Mouse (Mus musculus): ENCODE results near the gene Pdzd2.

Gene Pdzd2

GRCm38 (mm10) chr15:12739277-12740247 is at the start of gene Pdzd2:
Pdzd2 (minus strand) TSS chr15:12739924.
- DNase-seq (ENCODE audit: low spot score in 2 of 2): peak; percentile 7 to 23

DNA sequence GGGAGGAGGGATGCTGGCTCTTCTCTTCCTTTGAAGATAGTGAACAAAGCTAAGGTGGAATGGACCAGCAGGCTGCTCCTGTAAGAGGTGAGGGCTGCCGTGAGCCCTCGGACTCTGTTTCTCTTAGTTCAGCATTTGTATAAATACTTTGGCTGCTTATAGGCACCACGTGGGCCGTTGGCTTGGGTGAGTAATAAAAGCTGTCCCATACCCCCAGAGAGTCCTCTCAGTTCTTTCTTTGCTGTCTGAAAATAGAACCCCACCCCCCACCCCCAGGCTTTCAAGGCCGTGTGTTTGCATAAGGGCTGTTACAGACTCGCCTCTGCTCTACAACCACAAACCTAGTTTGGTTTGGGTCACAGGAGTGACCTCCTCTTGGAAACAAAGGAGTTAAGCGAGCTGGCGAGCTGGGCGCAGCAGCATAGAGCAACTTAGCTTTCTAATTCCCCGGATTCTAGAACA is 49.7 kb upstream of the Pdzd2 start:
- DNase-seq (ENCODE audit: low spot score in 2 of 2): no peak

GRCm38 (mm10) chr15:12788536-12788935 is 48.8 kb upstream of the Pdzd2 start:
- DNase-seq (ENCODE audit: low spot score in 2 of 2): no peak

DNA sequence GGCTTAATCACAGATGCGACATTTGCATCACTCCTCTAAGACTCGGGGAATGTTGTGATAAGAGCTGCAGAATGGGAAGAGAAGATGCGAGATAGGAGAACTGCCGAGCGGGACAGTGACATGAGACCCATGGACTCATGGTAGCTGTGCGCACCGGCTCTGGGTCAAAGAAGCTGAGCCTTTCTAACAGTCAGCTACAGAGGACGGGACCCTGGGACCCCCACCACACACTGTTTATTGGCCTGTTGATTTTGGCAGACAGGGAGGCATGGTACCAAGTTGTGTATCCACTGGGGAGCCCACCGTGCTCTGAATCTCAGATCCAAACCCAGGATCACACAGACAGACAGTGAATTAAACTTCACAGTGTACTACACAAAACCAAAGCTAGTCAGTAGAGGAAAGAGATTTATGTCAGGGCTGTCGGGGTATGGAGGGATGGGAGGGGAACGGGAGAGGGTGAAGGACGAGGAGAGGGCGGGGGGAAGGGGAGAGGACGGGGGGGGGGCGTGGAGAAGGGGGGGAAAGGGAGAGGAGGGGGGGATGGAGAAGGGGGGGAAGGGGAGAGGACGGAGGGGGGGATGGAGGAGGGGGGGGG is 42.1 kb upstream of the Pdzd2 start:
- no peak for DNase-seq (ENCODE audit: low spot score in 2 of 2)

GRCm38 (mm10) chr15:12781296-12781695 is 41.6 kb upstream of the Pdzd2 start:
- DNase-seq (ENCODE audit: low spot score in 2 of 2): no peak

DNA sequence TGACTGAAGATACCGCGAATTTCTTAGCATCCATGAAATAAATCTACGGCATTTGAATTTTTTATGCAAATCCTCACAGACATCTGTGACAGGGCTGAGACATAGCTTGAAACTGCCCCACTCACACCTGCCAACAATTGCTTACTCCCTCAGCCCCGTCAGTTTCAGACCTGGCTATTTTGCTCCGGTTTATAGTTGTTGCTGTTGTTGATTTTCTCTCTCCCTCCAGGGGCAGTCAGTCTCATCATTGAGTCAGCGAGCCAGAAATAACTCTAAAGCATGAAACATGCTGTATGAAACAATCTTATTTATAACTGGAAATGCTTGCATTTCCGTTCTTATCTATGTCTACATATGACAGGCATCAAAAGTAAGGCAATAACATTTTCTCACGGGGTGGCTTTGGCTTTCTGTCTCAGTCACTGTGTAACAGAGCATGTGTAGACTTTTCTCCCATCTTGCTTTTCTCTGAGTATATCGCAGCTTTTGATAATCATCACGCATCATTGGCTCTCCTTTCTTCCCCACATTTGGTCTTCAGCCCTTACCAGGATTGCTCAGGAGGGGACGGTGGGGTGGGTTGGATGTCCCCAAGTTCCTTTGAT is 34.5 kb upstream of the Pdzd2 start:
- DNase-seq (ENCODE audit: low spot score in 2 of 2): no peak

DNA sequence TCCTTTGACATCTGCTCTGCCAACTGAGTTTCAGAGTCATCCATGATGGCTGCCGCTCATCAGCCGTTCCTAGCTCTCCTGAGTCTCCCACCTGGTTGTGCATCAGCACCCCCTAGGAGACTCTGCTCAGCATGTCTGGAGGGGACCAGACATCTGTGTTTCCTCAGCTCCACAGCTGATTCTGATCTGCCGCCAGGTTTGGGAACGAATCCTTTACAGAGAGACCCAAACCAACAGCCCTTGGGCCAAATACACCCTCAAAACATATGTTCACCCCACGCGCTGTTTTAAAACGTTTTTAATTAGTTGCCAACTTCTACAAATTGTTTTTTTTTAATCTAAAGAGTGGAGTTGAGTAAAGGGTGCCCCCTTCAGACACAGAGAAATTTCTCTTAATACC is 31.2 kb upstream of the Pdzd2 start:
- no peak for DNase-seq (ENCODE audit: low spot score in 2 of 2)

DNA sequence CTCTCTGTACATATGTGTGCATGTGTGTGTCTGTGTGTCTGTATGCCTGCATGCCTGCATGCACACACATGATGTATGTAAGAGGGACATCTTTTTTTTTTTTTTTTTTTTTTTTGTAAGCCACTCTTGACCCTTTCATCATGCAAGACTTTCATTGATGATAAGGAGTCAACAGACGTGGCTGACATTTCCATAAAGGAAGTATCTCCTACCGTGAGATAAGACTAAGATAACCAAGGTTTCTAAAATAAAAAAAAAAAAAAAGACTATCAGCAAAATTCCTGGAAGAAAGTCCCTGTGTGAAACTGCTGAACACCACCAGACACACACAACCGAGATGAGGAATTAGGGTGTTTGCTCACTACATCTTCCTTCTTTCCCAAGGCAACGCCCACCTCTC is 27.1 kb upstream of the Pdzd2 start:
- DNase-seq (ENCODE audit: low spot score in 2 of 2): no peak

GRCm38 (mm10) chr15:12763147-12763546 is 23.4 kb upstream of the Pdzd2 start:
- no peak for DNase-seq (ENCODE audit: low spot score in 2 of 2)

DNA sequence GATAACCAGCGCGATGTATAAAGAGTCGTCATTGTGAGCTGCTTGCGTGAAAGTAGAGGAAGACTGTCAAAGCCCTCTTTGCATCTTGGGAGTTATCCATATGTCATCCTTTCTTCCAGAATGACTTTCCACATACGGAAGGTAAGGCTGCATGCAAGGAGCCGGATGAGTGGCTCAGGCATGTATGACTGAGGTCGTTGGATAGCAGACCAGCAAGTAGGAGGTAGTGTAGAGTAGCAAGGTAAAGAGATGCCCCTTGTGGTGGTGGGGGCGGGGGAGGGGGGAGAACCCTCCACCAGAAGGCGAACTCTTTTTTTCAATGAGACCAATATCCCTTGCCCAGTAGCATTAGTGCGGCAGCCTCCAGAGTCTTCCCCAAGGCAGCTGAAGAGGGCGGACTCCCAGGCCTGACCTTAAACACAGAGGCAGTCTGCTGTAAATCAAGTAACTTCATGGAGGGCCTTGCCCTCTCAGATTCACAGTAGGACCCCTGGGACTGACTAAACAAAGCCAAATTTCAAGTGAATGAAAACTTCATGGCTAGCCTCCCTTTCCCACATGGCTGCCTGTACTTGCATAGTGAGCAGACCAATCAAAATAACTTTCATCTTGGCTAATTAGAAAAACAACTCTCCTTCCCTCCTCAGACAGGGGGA is 22.7 kb upstream of the Pdzd2 start:
- DNase-seq (ENCODE audit: low spot score in 2 of 2): no peak

DNA sequence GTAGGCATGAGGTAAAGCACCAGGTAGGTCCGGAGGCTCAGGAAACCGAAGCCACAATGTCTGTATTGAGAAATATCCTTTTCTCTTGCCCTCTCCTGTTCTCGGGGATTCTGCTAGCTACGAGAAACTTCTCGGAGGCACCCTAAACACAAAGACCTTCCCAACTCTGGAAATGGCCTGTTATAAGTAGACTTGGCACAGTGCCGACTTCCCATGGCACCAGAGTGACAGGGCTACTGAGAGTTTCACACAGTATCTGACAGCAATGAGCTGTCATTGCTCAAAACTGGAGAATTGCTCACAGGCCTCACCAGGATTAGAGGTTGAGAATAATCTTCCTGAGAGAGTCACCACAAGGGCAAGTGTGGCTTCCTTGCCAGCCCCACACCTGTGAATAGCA is 21.0 kb upstream of the Pdzd2 start:
- DNase-seq (ENCODE audit: low spot score in 2 of 2): no peak

- no peak for DNase-seq (ENCODE audit: low spot score in 2 of 2)
Observed at GRCm38 (mm10) chr15:12758461-12758860, 18.7 kb upstream of the Pdzd2 start.

GRCm38 (mm10) chr15:12757757-12758156 is 18.0 kb upstream of the Pdzd2 start:
- DNase-seq (ENCODE audit: low spot score in 2 of 2): no peak

DNA sequence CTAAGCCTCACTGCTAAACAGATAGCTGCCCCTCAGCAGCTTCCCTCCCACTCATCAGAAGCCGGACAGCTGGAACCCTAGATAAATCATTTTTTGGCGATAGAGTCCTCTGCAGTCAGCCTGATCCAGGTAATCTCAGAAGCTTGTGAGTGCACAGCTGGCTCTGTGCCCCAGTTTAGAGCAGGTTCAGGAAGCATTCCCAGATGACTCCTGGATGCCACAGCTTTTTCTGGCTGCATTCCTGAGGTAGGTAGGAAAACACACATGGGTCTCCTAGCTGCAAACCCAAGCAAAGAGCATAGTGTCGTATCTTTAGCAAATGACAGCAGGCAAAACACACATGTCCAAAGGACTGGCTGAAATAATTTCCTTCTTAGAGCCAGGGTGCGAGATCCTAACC is 13.5 kb upstream of the Pdzd2 start:
- DNase-seq (ENCODE audit: low spot score in 2 of 2): no peak

- DNase-seq (ENCODE audit: low spot score in 2 of 2): no peak
Observed at GRCm38 (mm10) chr15:12750963-12751362, 11.2 kb upstream of the Pdzd2 start.

- DNase-seq (ENCODE audit: low spot score in 2 of 2): no peak
Observed at GRCm38 (mm10) chr15:12749549-12750301, 10.0 kb upstream of the Pdzd2 start.

- no peak for DNase-seq (ENCODE audit: low spot score in 2 of 2)
Observed at GRCm38 (mm10) chr15:12742117-12742906, 2.6 kb upstream of the Pdzd2 start.

- DNase-seq (ENCODE audit: low spot score in 2 of 2): no peak
Observed at GRCm38 (mm10) chr15:12738301-12739093, 1.2 kb downstream of the Pdzd2 start.

DNA sequence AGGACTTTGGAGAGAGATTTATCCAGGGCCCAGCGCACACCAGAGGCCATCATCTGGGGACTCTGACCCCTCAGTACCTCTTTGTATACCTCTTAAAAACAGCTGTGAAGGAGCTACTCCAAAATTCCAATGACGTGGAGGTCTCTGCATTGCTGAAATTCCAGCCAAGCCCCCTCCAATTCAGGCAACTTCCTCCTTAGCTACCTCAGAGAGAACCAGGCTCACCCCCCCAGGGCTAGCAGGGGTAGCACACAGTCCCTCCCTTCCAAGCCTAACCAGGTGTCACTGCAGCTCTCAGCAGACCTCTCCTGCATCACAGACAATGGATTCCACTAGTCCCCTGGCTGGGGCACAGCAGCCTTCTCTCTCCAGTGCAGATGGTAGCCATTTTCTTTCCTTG is 4.5 kb downstream of the Pdzd2 start:
- no peak for DNase-seq (ENCODE audit: low spot score in 2 of 2)

DNA sequence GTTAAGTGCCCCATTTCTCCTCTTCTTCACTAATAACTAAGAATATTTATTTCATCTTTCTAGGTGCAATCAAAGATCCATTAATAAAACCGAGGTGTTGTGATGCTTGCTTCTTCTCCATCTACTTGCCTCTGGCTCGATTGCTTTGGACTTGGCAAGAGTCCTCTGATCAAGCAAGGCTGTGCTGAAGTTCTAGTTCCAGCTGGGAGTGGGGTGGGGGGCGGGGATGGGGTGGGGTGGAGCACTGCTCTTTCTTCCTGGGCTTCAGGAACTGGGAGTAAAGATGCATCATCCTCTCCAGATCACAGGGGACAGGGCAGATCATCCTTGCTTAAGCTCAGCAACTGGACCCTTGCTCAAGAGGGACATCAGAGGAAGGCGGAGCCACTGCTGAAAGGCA is 5.5 kb downstream of the Pdzd2 start:
- no peak for DNase-seq (ENCODE audit: low spot score in 2 of 2)

Data from thymus, postnatal 10 days (tissue).